ENCODE assay signal across 8 mouse cellular contexts in genomic region chr12:26415104-26415771, GRCm38 (mm10). TPM values are rescaled to one million over a fixed set of nuclear protein-coding genes. Genes with fewer than 3 reads are reported as not detected.
A peak's percentile ranks its signal among the peaks of the same experiment; 100 is the strongest.
DNase-seq lines count a peak whose midpoint lies in the region; ATAC-seq and TF ChIP-seq lines count a peak whose summit lies in the region.

Gene Rnf144a, minus strand, starts transcription at chr12:26415254.

- peak within 1 kb of the TSS; percentile 83 for H3K4me2 ChIP-seq in forebrain, embryonic 15.5 days (replicated peaks)
- peak within 1 kb of the TSS; percentile 88 for H3K4me2 ChIP-seq in liver, postnatal 0 days (ENCODE audit: low read depth, low read length)
- H3K4me2 ChIP-seq in neural tube, embryonic 14.5 days (ENCODE audit: low read depth, low read length), result peak within 1 kb of the TSS; percentile 93

- H3K9ac ChIP-seq in forebrain, embryonic 15.5 days (replicated peaks), result peak within 1 kb of the TSS; percentile 99
- peak within 1 kb of the TSS; percentile 57 for H3K9ac ChIP-seq in liver, postnatal 0 days (replicated peaks)
- H3K9ac ChIP-seq in neural tube, embryonic 14.5 days (replicated peaks; ENCODE audit: low read depth, low read length), result peak within 1 kb of the TSS; percentile 98

- peak within 1 kb of the TSS; percentile 87 for H3K4me3 ChIP-seq in E14TG2a.4 (replicated peaks; ENCODE audit: low read length)
- H3K4me3 ChIP-seq in forebrain, embryonic 15.5 days, result peak within 1 kb of the TSS; percentile 96
- H3K4me3 ChIP-seq in liver, postnatal 0 days (ENCODE audit: low read depth, low read length), result peak within 1 kb of the TSS; percentile 69
- H3K4me3 ChIP-seq in neural tube, embryonic 14.5 days (ENCODE audit: low read depth, low read length), result peak within 1 kb of the TSS; percentile 95
- H3K4me3 ChIP-seq in testis, adult 2 months (ENCODE audit: control insufficient read depth, low read depth, low read length), result peak within 1 kb of the TSS; percentile 82

- H3K4me1 ChIP-seq in E14TG2a.4 (replicated peaks; ENCODE audit: low read depth, low read length), result peaks cover 13% of the 10 kb centered on the region
- peaks cover 41% of the 10 kb centered on the region for H3K4me1 ChIP-seq in forebrain, embryonic 15.5 days
- peaks cover 4% of the 10 kb centered on the region for H3K4me1 ChIP-seq in liver, postnatal 0 days (ENCODE audit: insufficient read depth)
- H3K4me1 ChIP-seq in neural tube, embryonic 14.5 days (ENCODE audit: control insufficient read depth, insufficient read depth, low read length), result peaks cover 30% of the 10 kb centered on the region
- peaks cover 8% of the 10 kb centered on the region for H3K4me1 ChIP-seq in testis, adult 2 months (ENCODE audit: control insufficient read depth, insufficient read depth, low read length)

- no peak for TF ChIP-seq EP300 in liver, postnatal 0 days (IDR thresholded peaks at IDR 0.05; ENCODE audit: low read depth)

- TF ChIP-seq CTCF in E14TG2a.4 (conservative IDR thresholded peaks at IDR 0.05; ENCODE audit: low read length), result peak; percentile 22
- TF ChIP-seq CTCF in liver, postnatal 0 days (IDR thresholded peaks at IDR 0.05; ENCODE audit: low read depth), result peak; percentile 90
- TF ChIP-seq CTCF in testis, adult 2 months (IDR thresholded peaks at IDR 0.05; ENCODE audit: control insufficient read depth, insufficient read depth, insufficient replicate concordance, low read depth, low read length), result peak; percentile 89; the same call in 1 of the 2 replicates

- intact Hi-C loops in heart, postnatal 14 days (cut with DNase I), result loop anchor here (2.0 kb wide), 2 partner anchors 46 to 58 kb away; no protein-coding TSS in a partner anchor

- WGBS in forebrain, embryonic 15.5 days, result 1% methylated on average over 44 of the region's 45 CpGs
- 3% methylated on average over 45 of the region's 45 CpGs for WGBS in liver, postnatal 0 days (ENCODE audit: insufficient replicate concordance)
- 1% methylated on average over 45 of the region's 45 CpGs for WGBS in neural tube, embryonic 14.5 days

- H3K27me3 ChIP-seq in E14TG2a.4 (ENCODE audit: insufficient read depth, low read length), result peaks cover 25% of the 10 kb centered on the region
- no peaks in the 10 kb centered on the region for H3K27me3 ChIP-seq in forebrain, embryonic 15.5 days
- H3K27me3 ChIP-seq in liver, postnatal 0 days (ENCODE audit: insufficient read depth, low read length), result peaks cover 13% of the 10 kb centered on the region
- no peaks in the 10 kb centered on the region for H3K27me3 ChIP-seq in neural tube, embryonic 14.5 days (ENCODE audit: control insufficient read depth, insufficient read depth, low read length)
- no peaks in the 10 kb centered on the region for H3K27me3 ChIP-seq in testis, adult 2 months (ENCODE audit: control insufficient read depth, insufficient read depth, low read length)

- ATAC-seq in forebrain, embryonic 15.5 days (replicated peaks), result peak; percentile 93
- ATAC-seq in liver, postnatal 0 days, result peak; percentile 85
- peak; percentile 93 for ATAC-seq in neural tube, embryonic 14.5 days (ENCODE audit: low read depth)

- DNase-seq in cerebellum, adult 11 months, result peak; percentile 90
- DNase-seq in heart, postnatal 14 days, result peak; percentile 96 to 97
- DNase-seq in layer of hippocampus, adult 11-12 months (ENCODE audit: low spot score), result peak; percentile 92
- peak; percentile 91 for DNase-seq in liver, postnatal 0 days

- H3K9me3 ChIP-seq in E14TG2a.4 (ENCODE audit: low read length), result no peaks in the 10 kb centered on the region
- H3K9me3 ChIP-seq in forebrain, embryonic 15.5 days, result no peaks in the 10 kb centered on the region
- no peaks in the 10 kb centered on the region for H3K9me3 ChIP-seq in liver, postnatal 0 days (ENCODE audit: low read length)
- H3K9me3 ChIP-seq in neural tube, embryonic 14.5 days (ENCODE audit: control insufficient read depth, low read length), result no peaks in the 10 kb centered on the region

- H3K36me3 ChIP-seq in E14TG2a.4 (ENCODE audit: insufficient read depth, low read length), result no peaks in the 10 kb centered on the region
- H3K36me3 ChIP-seq in forebrain, embryonic 15.5 days, result no peaks in the 10 kb centered on the region
- H3K36me3 ChIP-seq in liver, postnatal 0 days (replicated peaks; ENCODE audit: insufficient read depth, low read length), result no peaks in the 10 kb centered on the region
- H3K36me3 ChIP-seq in neural tube, embryonic 14.5 days (ENCODE audit: control insufficient read depth, insufficient read depth, low read length), result no peaks in the 10 kb centered on the region
- H3K36me3 ChIP-seq in testis, adult 2 months (ENCODE audit: control insufficient read depth, insufficient read depth, low read length), result no peaks in the 10 kb centered on the region

- 0 out of 2 replicates have a peak, but pooled peaks have one; percentile 24 for TF ChIP-seq POLR2A in testis, adult 2 months (IDR thresholded peaks at IDR 0.05; ENCODE audit: control insufficient read depth, low read depth, low read length)

- peak within 1 kb of the TSS; percentile 85 for H3K27ac ChIP-seq in forebrain, embryonic 15.5 days (replicated peaks)
- peak within 1 kb of the TSS; percentile 49 for H3K27ac ChIP-seq in liver, postnatal 0 days (ENCODE audit: low read depth)
- H3K27ac ChIP-seq in neural tube, embryonic 14.5 days (ENCODE audit: low read depth, low read length), result peak within 1 kb of the TSS; percentile 80
- peak within 1 kb of the TSS; percentile 62 for H3K27ac ChIP-seq in testis, adult 2 months (ENCODE audit: control insufficient read depth, insufficient read depth, low read depth, low read length)

RNA-seq across cellular contexts. Expression of gene Rnf144a, which starts in this region (rescaled TPM):
- polyA plus RNA-seq in forebrain, embryonic 15.5 days (2015; fragmentation: Nextera tagmentation; extraction: Ambion mirVana), result 39.6 and 40.2 TPM in 2 replicates
- 10 to 100 TPM; 29.9 to 31.8 TPM for total RNA-seq in heart, postnatal 14 days (2021)
- 3.1 and 3.2 TPM in 2 replicates for polyA plus RNA-seq in liver, postnatal 0 days (2015; fragmentation: Nextera tagmentation; extraction: Ambion mirVana)
- polyA plus RNA-seq in neural tube, embryonic 14.5 days (2014; fragmentation: Nextera tagmentation; extraction: Ambion mirVana), result 22.7 and 24.1 TPM in 2 replicates
- polyA plus RNA-seq in testis, adult 2 months (2012; rRNA removed), result 13.8 and 14.0 TPM in 2 replicates

Comparison
In these comparisons a context has a peak if more than half of its experiments do, and no peak if none do; other contexts are left out.
1. Peak in every context shown above with its lines: DNase-seq, ATAC-seq, H3K4me3 ChIP-seq and H3K27ac ChIP-seq.
2. CTCF ChIP-seq: peak in every context shown above with its lines; median percentile 90 in liver, postnatal 0 days; 89 in testis, adult 2 months; 22 in E14TG2a.4.